Mouse (Mus musculus) hematopoietic stem cell, adult 5-6 weeks (primary cell): ENCODE data around the gene Cd300e. TPM values are rescaled to one million over a fixed set of nuclear protein-coding genes. Genes with fewer than 3 reads are reported as not detected.

Experiments used
- ATAC-seq, 2 experiments: fragments of 125-278 bp in 1 of 2; replicated peaks in 1 of 2; 2 replicates each; pipeline ENCODE4 v1.8.0; 2016 to 2017; ENCODE audit warnings: inconsistent platforms in 2 of 2, mild to moderate bottlenecking in 2 of 2, moderate number of reproducible peaks in 2 of 2, low read depth in 1 of 2, moderate TSS enrichment in 1 of 2; ENCODE audit not compliant: low FRiP score in 2 of 2, poor library complexity in 2 of 2, severe bottlenecking in 2 of 2, insufficient read depth in 1 of 2, low TSS enrichment in 1 of 2
- total RNA-seq: library from RNA; stranded (forward); fragments of 172-1452, 232-1000 nt; gene quantifications from 2 replicates; pipeline ENCODE4 v1.2.3, GENCODE M21; 2017

Cd300e gene
- total RNA-seq, 1 experiment from 2014 or later: not detected

DNA sequence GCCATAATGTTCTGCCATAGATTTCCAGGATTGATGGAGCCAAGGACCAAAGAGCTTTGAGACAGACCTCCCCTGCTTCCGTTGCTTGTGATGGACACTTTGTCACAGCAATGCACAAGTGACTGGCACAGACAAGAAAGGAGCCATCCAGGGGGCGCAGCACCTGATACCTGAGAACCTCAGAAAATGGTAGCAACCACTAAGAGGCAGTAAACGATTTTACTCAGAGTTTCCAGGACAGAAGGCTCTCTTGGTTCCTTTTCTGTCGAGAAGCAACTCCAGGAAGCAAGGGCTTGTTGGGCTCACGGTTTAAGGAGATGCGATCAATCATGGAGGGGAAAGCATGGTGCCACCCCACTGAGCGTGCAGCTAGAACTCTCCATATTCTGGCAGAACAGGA lies 24.2 kb upstream of the Cd300e start:
- ATAC-seq: no peak

DNA sequence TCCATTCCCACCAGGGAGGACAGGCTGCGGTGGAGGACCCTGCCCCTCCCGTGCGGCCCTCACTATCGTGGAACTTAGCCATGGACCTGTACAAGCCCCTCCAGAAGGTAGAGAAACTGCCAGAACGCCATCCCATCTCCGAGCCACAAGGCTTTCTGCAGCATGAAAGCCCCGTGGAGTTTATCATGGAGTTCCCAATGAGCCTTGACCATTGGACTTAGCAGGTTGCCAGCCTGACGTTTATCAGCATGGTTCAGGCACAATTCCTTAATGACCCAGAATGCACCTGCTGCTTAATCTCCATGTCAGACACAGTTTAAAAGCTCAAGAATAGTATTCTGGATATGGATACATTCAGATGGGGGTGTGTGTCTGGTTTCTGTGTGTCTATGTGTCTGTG lies 23.1 kb upstream of the Cd300e start:
- ATAC-seq: no peak

DNA sequence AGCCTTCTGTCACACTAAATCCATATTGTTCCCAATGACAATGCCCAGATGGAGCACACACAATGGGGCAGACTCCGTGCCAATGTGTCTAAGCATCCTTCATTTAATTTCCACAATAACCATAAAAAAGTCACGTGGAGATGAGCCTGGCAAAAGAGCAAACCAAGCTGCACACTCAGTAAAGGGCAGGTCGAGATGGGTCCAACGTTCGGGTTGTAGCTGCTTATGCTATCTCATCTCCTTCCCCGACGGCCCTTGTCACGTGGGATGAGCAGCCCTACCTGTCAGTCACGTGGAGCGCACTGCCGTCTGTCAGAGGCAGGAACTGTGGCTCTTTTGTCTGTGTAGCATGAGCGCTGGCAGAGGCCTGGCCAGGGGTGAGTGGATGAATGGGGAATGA lies 22.6 kb upstream of the Cd300e start:
- ATAC-seq: no peak

DNA sequence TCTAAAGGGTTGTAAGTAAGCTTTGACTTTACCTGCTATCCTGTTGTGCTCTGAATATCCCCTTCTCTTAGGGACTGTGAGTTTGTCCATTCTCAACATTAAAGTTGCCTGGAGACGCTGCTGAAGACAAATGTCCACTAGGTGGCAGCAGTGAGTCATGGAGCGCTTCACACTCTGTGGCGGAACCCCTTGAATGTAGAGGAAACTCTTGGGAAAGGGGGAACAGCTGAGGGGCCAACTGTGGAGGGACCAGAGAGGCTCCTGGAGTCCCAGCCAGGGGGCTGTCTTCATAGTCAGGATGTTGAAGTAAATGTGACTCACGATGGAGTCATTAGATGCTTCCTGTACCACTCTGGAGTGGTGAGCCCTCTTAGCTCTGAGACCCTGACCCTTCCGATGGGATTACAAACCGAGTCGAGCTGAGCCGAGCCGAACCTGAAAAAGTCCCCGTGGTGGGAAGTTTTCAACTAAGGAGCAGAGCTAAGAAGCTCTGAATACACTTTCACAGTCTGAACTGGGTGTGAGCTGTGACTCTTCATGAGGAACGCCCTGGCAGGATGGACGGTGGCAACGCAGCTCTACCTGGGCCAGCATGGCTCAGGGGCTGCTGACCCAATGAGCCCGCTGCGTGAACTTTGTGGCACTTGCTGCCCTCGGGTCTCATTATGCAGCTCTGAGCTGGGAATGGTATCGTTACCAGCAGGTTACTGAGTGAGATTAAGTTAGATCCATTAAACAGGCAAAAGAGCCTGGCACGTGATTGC lies 21.6 kb upstream of the Cd300e start:
- ATAC-seq: peak; percentile 70 to 78

DNA sequence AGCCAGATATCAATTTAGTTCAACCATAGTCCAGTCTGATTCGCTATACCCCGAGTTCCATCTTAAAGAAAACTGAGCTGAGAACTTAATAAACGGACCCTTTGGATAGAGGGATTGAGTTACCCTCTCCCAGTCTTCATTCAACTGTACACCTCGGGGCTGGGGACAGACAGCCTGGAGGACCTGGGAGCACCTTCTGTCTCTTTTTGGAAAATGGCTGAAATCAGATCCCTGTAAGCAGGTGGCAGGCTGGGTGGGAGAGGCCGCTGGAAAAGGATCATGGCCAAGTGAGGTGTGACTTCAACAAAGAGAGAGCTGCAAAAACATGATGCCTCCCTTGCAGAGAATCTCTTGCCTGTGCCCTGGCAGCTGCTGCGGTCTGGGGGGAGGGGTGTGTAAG lies 20.2 kb upstream of the Cd300e start:
- no peak for ATAC-seq

DNA sequence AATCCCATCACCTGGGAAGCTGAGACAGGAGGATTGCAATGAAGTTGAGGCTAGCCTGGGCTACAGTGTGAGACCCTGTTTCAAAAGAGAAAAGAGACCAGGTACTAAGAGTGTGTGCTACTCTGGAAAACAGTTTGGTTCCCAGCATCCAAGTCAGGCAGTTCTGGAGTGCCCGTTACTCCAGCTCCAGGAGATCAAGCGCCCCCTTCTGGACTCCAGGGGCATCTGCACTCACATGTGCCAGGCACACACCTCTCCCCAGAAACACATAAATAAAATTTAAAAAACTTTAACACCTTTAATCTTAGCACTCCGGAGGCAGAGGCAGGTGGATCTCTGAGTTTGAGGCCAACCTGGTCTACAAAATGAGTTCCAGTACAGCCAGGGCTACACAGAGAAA lies 19.4 kb upstream of the Cd300e start:
- no peak for ATAC-seq

DNA sequence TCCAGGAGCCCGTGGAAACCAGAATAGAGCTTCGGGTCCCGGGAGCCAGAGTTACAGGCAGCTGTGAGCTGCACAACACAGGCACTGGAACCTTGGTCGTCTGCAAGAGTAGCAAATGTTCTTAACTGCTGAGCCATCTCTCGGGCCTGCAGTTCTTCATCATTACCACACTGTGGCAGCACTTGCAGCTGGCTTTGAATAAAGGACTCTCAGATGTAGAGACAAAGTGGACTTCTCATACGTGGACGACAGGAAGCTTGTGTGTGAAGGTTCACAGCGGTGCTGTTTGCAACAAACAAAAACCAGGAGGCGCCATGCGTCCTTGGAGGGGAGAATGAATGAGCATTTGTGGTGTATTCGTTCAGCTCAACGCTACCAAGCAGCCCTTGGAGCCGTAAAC lies 18.9 kb upstream of the Cd300e start:
- peak; percentile 71 to 77 for ATAC-seq

DNA sequence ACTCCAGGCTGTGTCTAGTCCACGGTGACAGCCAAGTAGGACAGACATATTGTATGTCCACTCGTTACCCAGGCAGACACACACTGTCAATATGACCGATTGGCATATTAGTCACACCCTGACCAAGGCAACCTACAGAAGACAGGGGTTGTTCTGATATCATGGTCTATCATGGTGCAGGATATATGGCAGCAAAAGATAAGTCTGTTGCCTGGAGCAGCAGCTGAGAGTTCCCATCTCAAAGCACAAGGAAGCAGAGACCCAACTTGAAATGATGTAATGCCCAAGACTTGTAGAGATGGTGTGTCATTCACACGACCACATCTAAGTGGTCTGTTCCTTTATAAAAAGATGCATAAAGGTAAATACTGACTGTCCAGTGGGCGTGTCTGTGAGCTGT lies 16.7 kb upstream of the Cd300e start:
- no peak for ATAC-seq

DNA sequence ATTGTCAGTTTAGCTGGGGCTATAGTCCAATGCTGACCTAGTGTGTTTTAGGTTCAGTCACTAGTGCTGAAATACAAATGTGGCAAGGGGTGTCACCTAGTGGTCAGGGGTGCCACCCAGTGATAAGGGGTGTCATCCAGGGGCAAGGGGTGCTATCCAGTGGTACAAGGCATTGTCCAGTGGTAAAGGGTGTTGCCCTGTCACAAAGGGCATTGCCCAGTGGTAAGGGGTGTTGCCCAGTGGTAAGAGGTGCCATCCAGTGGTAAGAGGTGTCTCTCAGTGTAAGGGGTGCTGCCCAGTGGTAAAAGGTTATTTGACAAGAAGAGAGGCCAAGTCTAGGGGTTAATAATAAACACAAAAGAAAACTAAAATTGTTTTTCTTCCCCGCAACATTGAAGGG lies 15.5 kb upstream of the Cd300e start:
- ATAC-seq: no peak

DNA sequence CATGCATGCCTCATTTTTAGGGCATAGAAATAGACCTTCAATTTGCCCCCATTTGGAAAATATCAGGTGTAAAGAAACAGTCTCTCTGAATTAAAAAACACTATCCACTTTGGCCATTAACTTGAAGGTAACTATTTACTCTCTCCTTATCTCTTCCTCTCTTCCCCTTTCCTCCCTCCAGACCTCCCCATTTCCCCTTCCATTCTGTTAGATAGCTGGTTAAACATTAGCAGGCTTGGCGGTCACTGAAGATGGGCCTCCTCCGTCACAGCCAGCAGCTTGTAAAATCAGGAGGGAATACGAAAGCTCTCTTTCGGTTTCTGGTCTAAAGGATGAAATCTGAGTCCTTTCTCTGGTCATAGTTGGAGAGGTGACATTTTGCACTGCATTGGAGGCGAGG lies 13.9 kb upstream of the Cd300e start:
- ATAC-seq: no peak

DNA sequence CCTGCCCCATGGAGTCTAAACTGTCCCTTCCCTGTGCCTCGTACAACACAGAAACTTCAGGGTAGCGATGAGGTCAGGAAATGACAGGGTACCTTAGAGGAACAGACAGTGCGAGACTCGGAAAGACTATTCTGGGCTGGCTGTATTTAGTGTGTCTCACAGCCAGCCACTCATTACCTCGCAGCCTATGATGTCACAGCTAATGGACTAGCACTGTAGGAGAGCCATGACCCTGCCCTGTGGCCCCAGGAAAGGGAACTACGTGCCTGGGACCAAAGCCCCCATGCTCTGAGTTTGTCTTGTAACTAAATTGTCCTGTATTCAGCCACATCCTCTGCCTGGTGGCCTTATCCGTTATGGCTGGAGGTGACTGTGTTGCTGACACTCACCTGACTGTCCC lies 13.4 kb upstream of the Cd300e start:
- no peak for ATAC-seq

DNA sequence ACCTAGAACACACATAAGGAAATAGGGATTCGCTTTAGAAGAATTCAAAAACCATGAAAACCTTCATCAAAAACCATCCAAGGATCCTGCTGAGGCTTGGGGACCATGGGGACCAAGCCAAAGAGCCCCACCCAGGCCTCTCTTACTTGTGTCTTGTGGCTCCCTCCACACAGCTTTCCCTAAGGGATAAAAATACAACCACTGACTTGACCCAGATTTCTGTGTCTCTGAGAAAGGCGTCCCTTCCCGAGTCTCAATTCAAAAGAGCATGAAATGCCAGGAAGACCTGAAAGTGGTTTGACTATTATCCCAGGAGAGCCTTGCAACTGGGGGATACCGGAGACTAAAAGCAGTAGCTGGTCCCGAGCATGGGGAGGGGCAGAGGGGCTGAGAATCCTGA lies 11.0 kb upstream of the Cd300e start:
- ATAC-seq: no peak

DNA sequence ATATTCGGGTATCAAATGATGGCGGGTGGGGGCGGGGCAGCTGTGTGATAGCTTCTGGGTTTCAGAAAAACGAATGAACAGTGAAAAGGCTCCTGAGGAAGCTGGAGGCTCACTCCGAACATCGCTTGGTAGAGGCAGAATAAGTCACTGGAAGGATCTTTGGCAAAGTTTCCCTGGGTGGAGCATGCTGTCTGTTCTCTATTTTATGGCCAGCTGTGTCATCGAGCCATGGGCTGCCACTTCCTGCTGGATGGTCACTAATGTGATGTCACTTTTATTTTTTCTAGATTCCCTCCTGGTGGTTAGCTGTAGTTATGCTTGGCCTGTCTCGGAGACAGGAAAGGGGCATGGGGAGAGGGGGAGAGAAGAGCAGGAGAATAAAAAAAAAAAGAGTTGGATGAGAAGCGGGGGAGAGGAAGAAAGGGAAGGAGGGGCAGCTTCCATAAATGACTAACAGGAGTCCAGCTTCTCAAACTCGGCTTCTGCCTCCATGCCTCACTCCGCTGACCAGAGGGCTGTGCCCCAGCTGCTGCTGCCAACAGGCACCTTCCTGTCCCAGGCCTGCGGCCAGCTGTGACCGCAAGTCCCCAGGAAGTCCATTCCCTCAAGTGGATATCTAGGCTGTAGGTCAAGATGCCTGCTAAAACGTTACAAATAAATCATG lies 9.8 kb upstream of the Cd300e start:
- ATAC-seq: peak; percentile 37 to 62; a peak in 2 of 4 replicates

DNA sequence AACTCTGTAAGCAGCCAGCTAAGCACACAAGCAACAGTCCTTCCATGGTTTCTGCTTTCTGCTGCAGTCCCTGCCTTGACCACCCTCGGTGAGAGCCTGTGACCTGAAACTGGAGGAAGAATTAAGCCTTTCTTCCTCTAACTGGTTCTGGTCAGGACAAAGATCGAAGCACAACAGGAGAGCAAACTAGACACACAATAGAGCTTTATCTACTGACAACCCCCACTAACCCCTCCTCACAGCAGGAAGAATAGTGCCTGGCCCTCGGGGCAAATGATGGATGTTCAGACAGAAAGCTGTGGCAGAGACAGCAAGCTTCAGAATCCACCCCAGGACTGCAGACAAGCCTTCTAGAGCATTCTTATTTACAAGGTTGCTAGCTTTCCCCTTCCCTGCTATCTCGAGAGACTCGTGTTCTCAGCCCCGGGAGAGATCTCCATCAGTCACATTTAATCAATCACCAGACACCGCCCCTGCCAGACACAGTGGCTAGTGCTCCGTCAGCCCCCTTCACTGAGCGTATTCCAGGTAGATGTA lies 9.1 kb upstream of the Cd300e start:
- no peak for ATAC-seq

DNA sequence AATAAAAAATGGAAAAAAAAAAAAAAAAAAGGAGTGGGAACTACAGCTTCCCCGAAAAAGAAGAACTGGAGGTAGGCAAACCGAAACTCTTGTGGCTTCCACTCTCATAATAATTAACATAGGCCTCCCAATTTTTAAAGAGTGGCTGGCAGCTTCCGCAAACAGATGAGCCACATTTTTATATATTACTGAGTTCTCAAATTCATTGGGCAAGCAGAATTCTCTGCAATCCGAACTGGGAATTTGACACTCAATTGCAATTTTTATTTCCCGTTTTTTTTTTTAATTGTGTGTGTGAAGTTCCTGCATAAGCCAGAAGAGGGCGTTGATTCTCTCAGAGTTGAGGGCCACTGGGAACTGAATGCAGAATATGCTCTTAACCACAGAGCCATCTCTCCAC lies 4.8 kb upstream of the Cd300e start:
- ATAC-seq: peak in 1 of 2 experiments; percentile 20; a peak in 2 of 4 replicates

DNA sequence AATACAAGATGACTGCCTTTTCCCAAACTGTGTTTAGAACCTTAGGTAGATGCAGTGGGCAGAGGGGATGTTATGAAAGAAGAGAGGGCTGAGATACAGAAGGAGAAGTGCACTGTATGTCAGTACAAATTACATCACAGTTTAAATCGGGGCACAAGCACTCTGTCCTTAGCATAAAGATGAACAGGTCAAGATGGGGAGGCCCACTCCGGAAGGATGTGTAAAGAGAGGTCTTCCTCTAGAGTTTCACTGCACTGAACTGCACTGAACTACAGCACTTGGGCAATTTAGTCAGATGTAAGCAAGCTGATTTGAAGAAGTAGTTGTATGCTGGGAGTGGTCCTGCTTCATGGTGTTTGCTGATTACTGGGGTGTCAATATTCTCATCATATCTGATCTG lies 2.2 kb downstream of the Cd300e start:
- peak in 1 of 2 experiments; percentile 17; a peak in 1 of 4 replicates for ATAC-seq

DNA sequence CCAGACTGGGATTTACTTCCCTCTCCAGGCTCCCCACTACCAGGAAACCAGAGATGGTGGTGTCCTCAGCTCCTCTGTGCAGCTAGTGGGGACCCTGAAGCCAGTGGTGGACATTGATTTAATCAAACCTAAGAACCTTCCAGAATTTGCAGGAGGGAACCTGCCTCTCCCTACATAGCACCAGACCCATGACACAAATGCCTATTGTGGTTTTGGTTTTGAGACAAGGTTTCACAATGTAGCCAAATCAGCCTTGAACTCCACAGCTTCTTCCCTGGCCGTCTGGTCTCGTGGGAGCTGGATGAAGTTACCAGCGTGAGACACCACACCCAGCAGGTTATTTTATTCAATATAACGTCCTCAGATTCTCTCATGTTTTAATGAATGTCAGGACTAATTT lies 3.3 kb downstream of the Cd300e start:
- ATAC-seq: no peak

DNA sequence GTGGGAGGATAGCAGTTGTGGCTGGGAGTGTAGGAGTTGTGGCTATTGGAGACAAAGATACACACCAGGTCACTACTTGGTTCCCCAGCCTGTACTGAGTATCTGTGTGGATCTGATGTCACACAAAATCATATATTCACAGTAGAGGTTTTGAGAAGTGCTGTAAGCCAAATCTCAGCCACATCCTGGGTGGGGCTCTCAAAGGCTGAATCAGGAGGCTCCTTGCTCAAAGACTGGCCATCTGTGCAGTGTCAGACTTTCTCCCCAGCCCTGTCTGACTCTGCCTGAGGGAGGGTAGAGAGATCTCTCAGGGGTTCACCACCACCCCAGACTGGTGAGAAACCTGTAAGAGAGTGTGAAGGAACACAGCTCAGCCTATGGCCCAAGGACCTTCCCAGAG lies 7.4 kb downstream of the Cd300e start:
- no peak for ATAC-seq

DNA sequence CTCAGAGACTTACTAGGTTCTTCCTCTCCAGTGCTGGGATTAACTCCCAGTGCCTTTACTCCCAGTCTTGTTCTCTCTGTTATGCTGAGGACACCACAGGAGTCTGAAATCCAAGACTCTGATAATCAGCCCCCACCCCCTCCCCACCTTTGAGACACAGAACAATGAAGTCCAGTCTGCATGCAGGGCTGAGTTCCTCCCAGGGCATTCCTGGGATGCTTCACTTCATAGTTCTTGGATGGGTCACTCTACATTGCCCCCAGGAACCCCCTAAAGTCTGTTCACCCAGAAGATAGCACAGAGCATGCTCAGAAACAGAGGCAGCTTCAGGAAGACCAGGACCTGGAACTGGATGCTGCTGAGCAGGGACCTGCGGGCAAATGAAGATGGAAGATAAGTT lies 9.0 kb downstream of the Cd300e start:
- ATAC-seq: no peak
